Mouse (Mus musculus): ENCODE measurements around the gene Gpnmb. TPM values are rescaled to one million over a fixed set of nuclear protein-coding genes. Genes with fewer than 3 reads are reported as not detected.

The Gpnmb gene
- polyA plus RNA-seq, 2 experiments = 0.19 to 0.38 TPM

- Histone ChIP-seq H3K36me3 (replicated peaks; ENCODE audit: control insufficient read depth, insufficient read depth, low read depth) (peaks cover 5% of the 10 kb centered on the region), H3K27ac (no peak overlapping the region), H3K4me3 (ENCODE audit: insufficient read depth in 1 of 2, low read depth in 2 of 2, low read length in 2 of 2) (no peak overlapping the region), H3K9me3 (ENCODE audit: control insufficient read depth, low read length) (no peaks in the 10 kb centered on the region), H3K9ac (replicated peaks) (no peak overlapping the region), H3K27me3 (ENCODE audit: control insufficient read depth, insufficient read depth, low read length) (no peaks in the 10 kb centered on the region), H3K4me2 (ENCODE audit: low read depth) (no peak overlapping the region), H3K4me1 (replicated peaks; ENCODE audit: control insufficient read depth in 2 of 2, insufficient read depth in 2 of 2, low read length in 1 of 2) (peaks cover 0 to 4% of the 10 kb centered on the region in 2 experiments; a peak in 1 of 4 replicates)
- ATAC-seq (ENCODE audit: insufficient read depth) (no peak), DNase-seq (ENCODE audit: low read depth in 3 of 3, low spot score in 3 of 3) (no peak)
- TF ChIP-seq CTCF (IDR thresholded peaks at IDR 0.05; ENCODE audit: low read depth) (no peak), EP300 (IDR thresholded peaks at IDR 0.05; ENCODE audit: low read depth) (no peak)
- WGBS (ENCODE audit: insufficient replicate concordance) = 43% methylated on average over 1 of the region's 1 CpGs
Measured at GRCm38 (mm10) chr6:49099086-49099485, 62.7 kb downstream of the Gpnmb start.

DNA sequence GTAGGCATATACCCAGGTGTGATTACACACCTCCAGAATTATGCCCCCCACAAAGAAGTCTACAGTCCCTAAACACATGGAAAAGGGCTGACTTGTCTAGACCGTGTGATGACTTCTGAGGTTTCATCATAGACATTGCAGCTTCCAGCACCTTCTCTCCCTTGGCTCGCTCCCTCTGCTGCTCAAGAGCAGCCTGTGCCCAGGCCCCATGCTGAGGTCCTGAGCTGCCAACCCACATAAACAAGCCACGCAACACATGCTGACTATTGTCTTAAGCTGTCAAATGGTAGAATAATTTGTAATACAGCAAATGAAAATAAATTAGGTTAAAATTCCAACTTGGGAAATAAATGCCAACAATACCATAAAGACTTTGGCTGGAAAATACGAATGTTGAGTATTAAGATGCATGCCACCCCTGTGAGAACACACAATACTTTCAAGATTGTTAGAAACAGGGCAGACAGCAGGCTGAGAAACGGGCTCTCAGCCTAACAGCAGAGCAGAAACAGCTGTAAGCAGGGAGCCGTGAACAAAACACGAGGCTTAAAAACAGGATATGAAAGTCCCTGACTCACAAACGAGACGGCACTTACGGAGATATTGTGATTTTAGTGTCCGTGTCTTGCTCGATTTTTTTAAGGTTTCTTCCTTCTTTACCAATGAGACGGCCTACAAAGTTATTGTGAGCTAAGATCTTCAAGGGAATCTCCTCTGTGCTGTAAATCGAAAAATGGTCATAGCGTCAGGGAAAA lies 70.6 kb downstream of the Gpnmb start:
- no peak overlapping the region for H3K9ac ChIP-seq (replicated peaks)
- no peaks in the 10 kb centered on the region for H3K27me3 ChIP-seq (ENCODE audit: control insufficient read depth, insufficient read depth, low read length)
- TF ChIP-seq EP300 (IDR thresholded peaks at IDR 0.05; ENCODE audit: low read depth) (no peak), CTCF (IDR thresholded peaks at IDR 0.05; ENCODE audit: low read depth) (no peak)
- H3K4me1 ChIP-seq (replicated peaks; ENCODE audit: control insufficient read depth in 2 of 2, insufficient read depth in 2 of 2, low read length in 1 of 2) = no peaks in the 10 kb centered on the region
- DNase-seq (ENCODE audit: low read depth in 3 of 3, low spot score in 3 of 3) (no peak), ATAC-seq (ENCODE audit: insufficient read depth) (no peak)
- 78% methylated on average over 15 of the region's 15 CpGs for WGBS (ENCODE audit: insufficient replicate concordance)
- no peaks in the 10 kb centered on the region; the same call in 1 of the 2 replicates for H3K36me3 ChIP-seq (replicated peaks; ENCODE audit: control insufficient read depth, insufficient read depth, low read depth)
- no peak overlapping the region for H3K4me3 ChIP-seq (ENCODE audit: insufficient read depth in 1 of 2, low read depth in 2 of 2, low read length in 2 of 2)
- H3K4me2 ChIP-seq (ENCODE audit: low read depth) = no peak overlapping the region
- H3K9me3 ChIP-seq (ENCODE audit: control insufficient read depth, low read length) = no peaks in the 10 kb centered on the region
- no peak overlapping the region for H3K27ac ChIP-seq

DNA sequence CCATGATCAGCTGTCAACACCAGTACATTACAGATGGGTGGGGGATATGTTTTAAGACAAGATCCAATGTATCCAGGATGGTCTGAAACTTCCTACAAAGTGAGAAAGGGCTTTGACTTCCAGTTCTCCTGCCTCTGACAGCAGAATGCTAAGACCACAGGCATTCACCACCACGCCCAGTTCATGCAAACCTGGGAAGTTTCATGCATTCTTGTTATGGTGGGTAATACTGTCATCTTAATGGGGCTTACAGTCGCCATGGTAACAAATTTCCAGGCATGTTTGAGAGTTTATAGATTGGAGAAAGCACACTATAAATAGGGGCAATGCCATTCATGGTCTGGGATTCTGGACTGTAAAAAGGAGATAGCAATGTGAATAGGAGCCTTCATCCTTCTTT lies 72.8 kb downstream of the Gpnmb start:
- no peak overlapping the region for H3K4me3 ChIP-seq (ENCODE audit: insufficient read depth in 1 of 2, low read depth in 2 of 2, low read length in 2 of 2)
- no peaks in the 10 kb centered on the region for H3K27me3 ChIP-seq (ENCODE audit: control insufficient read depth, insufficient read depth, low read length)
- TF ChIP-seq EP300 (IDR thresholded peaks at IDR 0.05; ENCODE audit: low read depth) (no peak), CTCF (IDR thresholded peaks at IDR 0.05; ENCODE audit: low read depth) (no peak)
- no peak overlapping the region for H3K27ac ChIP-seq
- no peaks in the 10 kb centered on the region for H3K4me1 ChIP-seq (replicated peaks; ENCODE audit: control insufficient read depth in 2 of 2, insufficient read depth in 2 of 2, low read length in 1 of 2)
- no peak for DNase-seq (ENCODE audit: low read depth in 3 of 3, low spot score in 3 of 3)
- no peaks in the 10 kb centered on the region for H3K9me3 ChIP-seq (ENCODE audit: control insufficient read depth, low read length)
- no peak overlapping the region for H3K4me2 ChIP-seq (ENCODE audit: low read depth)
- H3K9ac ChIP-seq (replicated peaks) = no peak overlapping the region
- WGBS (ENCODE audit: insufficient replicate concordance) = 65% methylated on average over 2 of the region's 2 CpGs
- H3K36me3 ChIP-seq (replicated peaks; ENCODE audit: control insufficient read depth, insufficient read depth, low read depth) = no peaks in the 10 kb centered on the region; the same call in 1 of the 2 replicates
- no peak for ATAC-seq (ENCODE audit: insufficient read depth)

- H3K36me3 ChIP-seq (replicated peaks; ENCODE audit: control insufficient read depth, insufficient read depth, low read depth) = no peaks in the 10 kb centered on the region; the same call in 1 of the 2 replicates
- H3K4me2 ChIP-seq (ENCODE audit: low read depth) = no peak overlapping the region
- 82% methylated on average over 7 of the region's 7 CpGs for WGBS (ENCODE audit: insufficient replicate concordance)
- no peak overlapping the region for H3K4me3 ChIP-seq (ENCODE audit: insufficient read depth in 1 of 2, low read depth in 2 of 2, low read length in 2 of 2)
- no peaks in the 10 kb centered on the region for H3K9me3 ChIP-seq (ENCODE audit: control insufficient read depth, low read length)
- TF ChIP-seq EP300 (IDR thresholded peaks at IDR 0.05; ENCODE audit: low read depth) (no peak), CTCF (IDR thresholded peaks at IDR 0.05; ENCODE audit: low read depth) (no peak)
- no peak overlapping the region for H3K27ac ChIP-seq
- no peaks in the 10 kb centered on the region for H3K4me1 ChIP-seq (replicated peaks; ENCODE audit: control insufficient read depth in 2 of 2, insufficient read depth in 2 of 2, low read length in 1 of 2)
- H3K9ac ChIP-seq (replicated peaks) = no peak overlapping the region
- H3K27me3 ChIP-seq (ENCODE audit: control insufficient read depth, insufficient read depth, low read length) = no peaks in the 10 kb centered on the region
- ATAC-seq (ENCODE audit: insufficient read depth) = no peak
- DNase-seq (ENCODE audit: low read depth in 3 of 3, low spot score in 3 of 3) = no peak
Measured at GRCm38 (mm10) chr6:49113895-49114294, 77.5 kb downstream of the Gpnmb start.

DNA sequence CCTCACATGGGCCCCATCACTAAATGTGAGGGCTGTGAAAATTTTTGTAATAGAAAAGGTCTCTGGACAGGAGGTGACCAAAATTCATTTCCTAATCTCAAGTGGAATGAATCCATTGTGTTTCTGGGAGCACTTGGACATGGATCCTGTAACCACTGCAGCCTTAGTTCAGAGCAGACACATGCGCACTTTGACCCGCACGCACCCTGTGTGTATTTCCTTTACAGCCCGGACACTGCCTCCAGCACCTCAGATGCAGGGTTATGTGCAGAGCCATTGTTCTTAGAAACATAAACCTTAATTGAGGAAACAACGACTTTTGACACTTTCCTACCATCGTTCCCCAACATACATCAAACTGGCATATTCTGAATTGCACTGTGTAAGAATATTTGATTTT lies 78.1 kb downstream of the Gpnmb start:
- WGBS (ENCODE audit: insufficient replicate concordance) = 81% methylated on average over 6 of the region's 6 CpGs
- Histone ChIP-seq H3K9ac (replicated peaks) (no peak overlapping the region), H3K4me3 (ENCODE audit: insufficient read depth in 1 of 2, low read depth in 2 of 2, low read length in 2 of 2) (no peak overlapping the region), H3K4me1 (replicated peaks; ENCODE audit: control insufficient read depth in 2 of 2, insufficient read depth in 2 of 2, low read length in 1 of 2) (no peaks in the 10 kb centered on the region), H3K27me3 (ENCODE audit: control insufficient read depth, insufficient read depth, low read length) (no peaks in the 10 kb centered on the region), H3K27ac (no peak overlapping the region), H3K4me2 (ENCODE audit: low read depth) (no peak overlapping the region), H3K36me3 (replicated peaks; ENCODE audit: control insufficient read depth, insufficient read depth, low read depth) (no peaks in the 10 kb centered on the region; the same call in 1 of the 2 replicates), H3K9me3 (ENCODE audit: control insufficient read depth, low read length) (no peaks in the 10 kb centered on the region)
- TF ChIP-seq EP300 (IDR thresholded peaks at IDR 0.05; ENCODE audit: low read depth) (no peak), CTCF (IDR thresholded peaks at IDR 0.05; ENCODE audit: low read depth) (no peak)
- no peak for DNase-seq (ENCODE audit: low read depth in 3 of 3, low spot score in 3 of 3)
- ATAC-seq (ENCODE audit: insufficient read depth) = no peak
